Mouse (Mus musculus): ENCODE data around the gene Cep57.

DNA sequence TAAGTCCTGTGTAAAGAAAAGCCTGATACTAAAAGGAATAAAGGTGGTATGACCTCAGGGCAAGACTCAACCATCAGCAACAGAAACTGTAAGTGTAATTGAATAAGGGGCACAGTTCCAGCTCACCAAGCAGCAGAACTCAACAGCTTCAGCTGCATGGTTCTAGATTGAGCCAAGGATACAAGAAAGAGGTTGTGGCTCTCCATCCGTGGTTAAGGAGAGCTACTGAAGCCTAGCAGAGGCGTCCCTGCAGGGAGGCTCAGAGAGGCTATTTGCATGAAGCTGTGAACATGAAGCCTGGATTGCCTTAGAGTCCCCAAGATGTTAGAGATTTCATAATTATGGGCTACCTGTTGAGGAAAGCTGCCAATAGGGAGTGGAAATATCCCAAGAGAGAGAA is 40.7 kb upstream of the Cep57 start:
- no peak for TF ChIP-seq MAFK (IDR thresholded peaks at IDR 0.05; ENCODE audit: insufficient read depth, low read depth, low read length)
- no peak for TF ChIP-seq CHD2 (IDR thresholded peaks at IDR 0.05; ENCODE audit: low read depth, low read length)
